Mouse (Mus musculus) kidney, adult 2 months (tissue): Measurements from ENCODE around the gene Gpc6. TPM values are rescaled to one million over a fixed set of nuclear protein-coding genes. Genes with fewer than 3 reads are reported as not detected.

Experiments
- DNase-seq: peaks from one replicate; pipeline ENCODE4 v3.0.0; 2021
- H3K27ac ChIP-seq: fragments of 200-500 bp; 2 replicates; pipeline ENCODE4 v1.5.1; 2012; ENCODE audit warnings: low read depth, low read length, control low read depth, inconsistent platforms; ENCODE audit not compliant: insufficient read depth
- H3K27me3 ChIP-seq: fragments of 200-500 bp; replicated peaks from 2 replicates; pipeline ENCODE4 v1.6.1; 2012; ENCODE audit warnings: mild to moderate bottlenecking, moderate library complexity, low read length, inconsistent platforms; ENCODE audit not compliant: control insufficient read depth, insufficient read depth
- H3K36me3 ChIP-seq: fragments of 200-500 bp; 2 replicates; pipeline ENCODE4 v1.6.1; 2012; ENCODE audit warnings: mild to moderate bottlenecking, moderate library complexity, low read length, inconsistent platforms; ENCODE audit not compliant: control insufficient read depth, insufficient read depth
- H3K4me1 ChIP-seq: fragments of 200-500 bp; 2 replicates; pipeline ENCODE4 v1.6.1; 2011; ENCODE audit warnings: low read length; ENCODE audit not compliant: control insufficient read depth, insufficient read depth
- H3K4me3 ChIP-seq: fragments of 200-500 bp; 2 replicates; pipeline ENCODE4 v1.5.1; 2011; ENCODE audit warnings: mild to moderate bottlenecking, low read depth, low read length, control low read depth; ENCODE audit not compliant: insufficient read depth
- CTCF ChIP-seq: fragments of 200-500 bp; conservative IDR thresholded peaks from 2 replicates; pipeline ENCODE4 v1.5.1; 2011; ENCODE audit warnings: low read depth, mild to moderate bottlenecking, control low read depth, low read length, moderate library complexity, mixed read lengths; ENCODE audit not compliant: insufficient read depth, insufficient read length
- POLR2A ChIP-seq: fragments of 200-500 bp; IDR thresholded peaks from one replicate; pipeline ENCODE4 v1.6.1; 2011; ENCODE audit warnings: low read depth, low read length, control low read depth
- WGBS: fragments of 180-500 bp; shearing (Covaris S2); methylation state at CpG from one replicate; pipeline ENCODE4 v1.1.7; 2018; 5-methylcytosine and 5-hydroxymethylcytosine counted together
- polyA plus RNA-seq: library from polyadenylated mRNA; depleted of rRNA; stranded (reverse); fragments of >200 nt; gene quantifications from 2 replicates; pipeline ENCODE4 v1.2.3, GENCODE M21; 2012

Gene Gpc6
- polyA plus RNA-seq, 1 experiment, result 3.4 TPM

GRCm38 (mm10) chr14:117666126-117666525 is 741.0 kb downstream of the Gpc6 start:
- no peaks in the 10 kb centered on the region for H3K4me1 ChIP-seq
- no peak overlapping the region for H3K4me3 ChIP-seq
- no peaks in the 10 kb centered on the region for H3K36me3 ChIP-seq
- TF ChIP-seq POLR2A, result no peak
- no peak for TF ChIP-seq CTCF
- no peak for DNase-seq
- H3K27me3 ChIP-seq, result no peaks in the 10 kb centered on the region
- H3K27ac ChIP-seq, result no peak overlapping the region
- WGBS, result 96% methylated on average over 2 of the region's 2 CpGs

DNA sequence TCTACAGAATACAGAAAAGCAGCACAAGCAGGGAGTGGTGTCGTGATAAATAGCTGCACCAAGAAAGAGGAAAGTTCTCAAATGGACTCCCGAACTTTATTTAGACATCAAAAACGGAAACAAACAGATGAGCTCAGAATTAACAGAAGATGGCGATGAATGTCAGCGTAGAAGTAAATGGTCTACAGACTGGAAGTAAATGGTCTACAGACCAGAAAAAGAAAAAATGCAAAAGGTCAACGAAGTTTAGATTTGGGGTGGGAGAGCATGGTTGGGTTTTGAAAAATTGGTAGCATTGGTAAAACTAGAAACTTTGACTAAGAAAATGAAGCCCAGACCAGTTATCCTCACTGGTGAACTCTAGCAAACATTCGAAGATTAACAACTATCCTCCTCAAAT is 748.4 kb downstream of the Gpc6 start:
- H3K4me1 ChIP-seq, result peaks cover 2% of the 10 kb centered on the region; the same call in 1 of the 2 replicates
- no peaks in the 10 kb centered on the region for H3K36me3 ChIP-seq
- no peaks in the 10 kb centered on the region for H3K27me3 ChIP-seq
- no peak overlapping the region for H3K4me3 ChIP-seq
- DNase-seq, result peak; percentile 58
- H3K27ac ChIP-seq, result no peak overlapping the region
- TF ChIP-seq CTCF, result no peak
- no peak for TF ChIP-seq POLR2A
- WGBS, result 71% methylated on average over 7 of the region's 7 CpGs

GRCm38 (mm10) chr14:117674482-117674881 is 749.4 kb downstream of the Gpc6 start:
- peak; percentile 90 for DNase-seq
- 44% methylated on average over 3 of the region's 3 CpGs for WGBS
- TF ChIP-seq CTCF (no peak), POLR2A (no peak)
- Histone ChIP-seq H3K36me3 (no peaks in the 10 kb centered on the region), H3K4me3 (no peak overlapping the region), H3K27ac (no peak overlapping the region), H3K4me1 (peaks cover 2% of the 10 kb centered on the region; the same call in 1 of the 2 replicates), H3K27me3 (no peaks in the 10 kb centered on the region)

- H3K27me3 ChIP-seq, result no peaks in the 10 kb centered on the region
- no peak for DNase-seq
- no peak for TF ChIP-seq CTCF
- TF ChIP-seq POLR2A, result no peak
- no peak overlapping the region for H3K4me3 ChIP-seq
- WGBS, result 88% methylated on average over 3 of the region's 3 CpGs
- no peaks in the 10 kb centered on the region for H3K4me1 ChIP-seq
- no peak overlapping the region for H3K27ac ChIP-seq
- no peaks in the 10 kb centered on the region for H3K36me3 ChIP-seq
These were observed 754.8 kb downstream of the Gpc6 start for GRCm38 (mm10) chr14:117679926-117680325.

DNA sequence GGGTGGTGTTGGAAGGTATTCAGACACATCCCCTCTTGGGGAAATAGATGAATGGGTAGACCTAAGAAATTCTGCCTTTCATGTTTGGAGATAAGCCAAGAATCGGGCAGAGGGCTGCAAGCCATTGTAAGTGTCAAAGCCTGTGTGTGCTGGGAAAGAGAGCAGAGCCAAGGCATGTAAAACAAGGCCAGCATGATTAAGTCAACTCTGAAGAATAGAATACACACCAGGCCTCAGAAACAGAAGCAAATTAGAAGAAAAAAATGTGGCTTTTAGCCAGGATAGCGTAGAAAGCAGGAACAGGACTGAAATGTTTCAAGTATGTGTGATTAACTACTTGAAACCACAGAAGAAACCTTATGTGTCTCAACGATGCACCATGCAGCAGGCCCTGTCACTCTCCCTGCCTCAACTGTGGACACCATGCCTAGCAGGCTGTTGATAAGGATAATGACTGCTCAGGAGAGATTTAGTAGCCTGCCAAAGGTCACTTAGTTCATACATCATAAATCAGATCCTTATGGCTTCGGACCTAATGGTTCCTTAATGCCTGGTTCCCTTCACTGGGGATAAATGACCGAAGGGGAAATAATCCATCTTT is 756.3 kb downstream of the Gpc6 start:
- WGBS, result 38% methylated on average over 5 of the region's 5 CpGs
- no peak for DNase-seq

GRCm38 (mm10) chr14:117683149-117683548 is 758.0 kb downstream of the Gpc6 start:
- Histone ChIP-seq H3K36me3 (no peaks in the 10 kb centered on the region), H3K27ac (no peak overlapping the region), H3K4me1 (no peaks in the 10 kb centered on the region), H3K4me3 (no peak overlapping the region), H3K27me3 (no peaks in the 10 kb centered on the region)
- 92% methylated on average over 4 of the region's 4 CpGs for WGBS
- TF ChIP-seq POLR2A, result no peak
- no peak for TF ChIP-seq CTCF
- no peak for DNase-seq

More for the DNA sequence above, 756.3 kb downstream of the Gpc6 start:
- Histone ChIP-seq H3K4me1 (no peaks in the 10 kb centered on the region), H3K36me3 (no peaks in the 10 kb centered on the region), H3K27ac (no peak overlapping the region), H3K4me3 (no peak overlapping the region), H3K27me3 (no peaks in the 10 kb centered on the region)
- TF ChIP-seq POLR2A, result no peak

DNA sequence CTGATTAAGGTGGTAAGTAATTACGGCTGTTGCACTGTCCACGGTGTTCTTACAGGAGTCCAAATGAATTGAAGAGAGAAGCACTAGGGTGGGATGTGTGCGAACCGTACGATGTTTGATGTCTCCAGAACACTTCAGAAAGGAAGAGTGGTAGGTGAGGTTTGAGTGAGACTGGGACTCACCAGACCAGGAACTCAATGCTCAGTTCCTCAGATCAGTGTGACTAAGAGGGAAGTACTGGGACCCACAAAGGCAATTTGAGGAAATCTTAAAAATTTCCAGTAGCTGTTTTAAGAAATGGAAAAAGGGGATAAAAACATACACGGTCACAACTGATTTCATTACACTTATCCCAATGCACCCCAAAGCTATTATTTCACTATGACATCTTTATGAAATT is 764.7 kb downstream of the Gpc6 start:
- TF ChIP-seq POLR2A (no peak), CTCF (no peak)
- Histone ChIP-seq H3K27me3 (no peaks in the 10 kb centered on the region), H3K4me3 (no peak overlapping the region), H3K36me3 (no peaks in the 10 kb centered on the region), H3K4me1 (no peaks in the 10 kb centered on the region), H3K27ac (no peak overlapping the region)
- DNase-seq, result no peak
- WGBS, result 88% methylated on average over 6 of the region's 6 CpGs
